Mouse (Mus musculus) kidney, adult 8-10 months (tissue): ENCODE measurements at regions not wholly inside any gene's neighbourhood (a gene's known extent, or its start where the extent isn't known, plus 50 kb on each side); places are given as distances from the start of the nearest gene placed in this dataset.

ENCODE experiments used
- DNase-seq, 2 experiments: peaks; one replicate each; pipeline ENCODE4 v3.0.0; 2022

GRCm38 (mm10) chr16:5452971-5453370, 197.2 kb upstream of the Eef2kmt start:
- no peak for DNase-seq

GRCm38 (mm10) chr16:5445776-5446175, 190.0 kb upstream of the Eef2kmt start:
- DNase-seq = no peak

GRCm38 (mm10) chr16:5444785-5445184, 189.0 kb upstream of the Eef2kmt start:
- no peak for DNase-seq

GRCm38 (mm10) chr16:5439717-5440116, 183.9 kb upstream of the Eef2kmt start:
- DNase-seq = no peak

- no peak for DNase-seq
These were observed 182.6 kb upstream of the Eef2kmt start for GRCm38 (mm10) chr16:5438405-5438804.

- no peak for DNase-seq
These were observed 175.9 kb upstream of the Eef2kmt start for GRCm38 (mm10) chr16:5431689-5432088.

GRCm38 (mm10) chr16:5431111-5431510, 175.3 kb upstream of the Eef2kmt start:
- DNase-seq = no peak

GRCm38 (mm10) chr16:5429466-5429865, 173.7 kb upstream of the Eef2kmt start:
- DNase-seq = peak; percentile 12 to 15

GRCm38 (mm10) chr16:5425908-5426307, 170.1 kb upstream of the Eef2kmt start:
- DNase-seq = no peak

- DNase-seq = no peak
These were observed 166.3 kb upstream of the Eef2kmt start for GRCm38 (mm10) chr16:5422041-5422440.

- no peak for DNase-seq
These were observed 165.8 kb upstream of the Eef2kmt start for GRCm38 (mm10) chr16:5421591-5421990.

- DNase-seq = no peak
These were observed 163.7 kb upstream of the Eef2kmt start for GRCm38 (mm10) chr16:5419467-5419866.

GRCm38 (mm10) chr16:5418462-5419197, 162.8 kb upstream of the Eef2kmt start:
- no peak for DNase-seq

GRCm38 (mm10) chr16:5415310-5415709, 159.5 kb upstream of the Eef2kmt start:
- DNase-seq = no peak

- DNase-seq = no peak
These were observed 156.1 kb upstream of the Eef2kmt start for GRCm38 (mm10) chr16:5411819-5412385.

- peak; percentile 24 to 66 for DNase-seq
These were observed 150.9 kb upstream of the Eef2kmt start for GRCm38 (mm10) chr16:5406711-5407110.

GRCm38 (mm10) chr16:5393336-5393735, 137.6 kb upstream of the Eef2kmt start:
- DNase-seq = no peak

GRCm38 (mm10) chr16:5382930-5383329, 127.1 kb upstream of the Eef2kmt start:
- no peak for DNase-seq

- DNase-seq = no peak
These were observed 126.6 kb upstream of the Eef2kmt start for GRCm38 (mm10) chr16:5382228-5382884.

GRCm38 (mm10) chr16:5380626-5381025, 124.8 kb upstream of the Eef2kmt start:
- DNase-seq = no peak

- no peak for DNase-seq
These were observed 121.2 kb upstream of the Eef2kmt start for GRCm38 (mm10) chr16:5377001-5377400.

GRCm38 (mm10) chr16:5374818-5375605, 119.2 kb upstream of the Eef2kmt start:
- peak; percentile 8 to 24 for DNase-seq

- DNase-seq = no peak
These were observed 115.6 kb upstream of the Eef2kmt start for GRCm38 (mm10) chr16:5371175-5371893.
